In genomic region chr4:88108585-88108984, GRCm38 (mm10) we compare ENCODE assay signal across 24 mouse cellular contexts. TPM values are rescaled to one million over a fixed set of nuclear protein-coding genes. Genes with fewer than 3 reads are reported as not detected.
DNase-seq lines count a peak whose midpoint lies in the region; ATAC-seq and TF ChIP-seq lines count a peak whose summit lies in the region.
"Had no signal": no experiment of that assay in that cellular context is flagged by ENCODE, and none has a peak within 500 bp of the region (broad histone marks: within the 10 kb centered on the region; RNA-seq: fewer than 3 reads in every experiment).

No protein-coding gene starts in this region.

- WGBS in embryonic facial prominence, embryonic 14.5 days = 25% methylated on average over 3 of the region's 3 CpGs
- 80% methylated on average over 3 of the region's 3 CpGs for WGBS in embryonic facial prominence, embryonic 10.5 days
- 84% methylated on average over 3 of the region's 3 CpGs for WGBS in midbrain, embryonic 11.5 days
- WGBS in midbrain, embryonic 15.5 days = 60% methylated on average over 3 of the region's 3 CpGs

- TF ChIP-seq RAD21 in MEL (IDR thresholded peaks at IDR 0.05; ENCODE audit: low read depth, low read length) = no peak

- H3K4me2 ChIP-seq in embryonic facial prominence, embryonic 14.5 days (ENCODE audit: low read depth, low read length) = no peak overlapping the region
- H3K4me2 ChIP-seq in midbrain, embryonic 11.5 days = no peak overlapping the region
- no peak overlapping the region for H3K4me2 ChIP-seq in midbrain, embryonic 15.5 days

- H3K9ac ChIP-seq in embryonic facial prominence, embryonic 14.5 days (ENCODE audit: low read depth, low read length) = no peak overlapping the region
- no peak overlapping the region for H3K9ac ChIP-seq in midbrain, embryonic 11.5 days (ENCODE audit: low read length)
- no peak overlapping the region for H3K9ac ChIP-seq in midbrain, embryonic 15.5 days
- no peak overlapping the region for H3K9ac ChIP-seq in MEL (ENCODE audit: control insufficient read depth, low read depth, low read length, poor library complexity, severe bottlenecking)

- no peaks in the 10 kb centered on the region for H3K4me1 ChIP-seq in embryonic facial prominence, embryonic 14.5 days (ENCODE audit: control insufficient read depth, insufficient read depth, low read length)
- H3K4me1 ChIP-seq in embryonic facial prominence, embryonic 10.5 days = no peaks in the 10 kb centered on the region
- H3K4me1 ChIP-seq in midbrain, embryonic 11.5 days (ENCODE audit: control insufficient read depth, insufficient read depth, low read length) = no peaks in the 10 kb centered on the region
- no peaks in the 10 kb centered on the region for H3K4me1 ChIP-seq in midbrain, embryonic 15.5 days
- no peaks in the 10 kb centered on the region for H3K4me1 ChIP-seq in MEL (ENCODE audit: control insufficient read depth in 1 of 2, insufficient read depth in 2 of 2, low read length in 2 of 2)

- H3K27me3 ChIP-seq in embryonic facial prominence, embryonic 14.5 days (replicated peaks; ENCODE audit: control insufficient read depth, insufficient read depth, low read length) = no peaks in the 10 kb centered on the region
- H3K27me3 ChIP-seq in embryonic facial prominence, embryonic 10.5 days (replicated peaks; ENCODE audit: low read depth, poor library complexity, severe bottlenecking) = no peaks in the 10 kb centered on the region
- no peaks in the 10 kb centered on the region for H3K27me3 ChIP-seq in midbrain, embryonic 11.5 days (ENCODE audit: control insufficient read depth, insufficient read depth, low read length)
- H3K27me3 ChIP-seq in midbrain, embryonic 15.5 days (replicated peaks) = no peaks in the 10 kb centered on the region
- no peaks in the 10 kb centered on the region for H3K27me3 ChIP-seq in MEL (ENCODE audit: control insufficient read depth in 1 of 2, insufficient read depth in 2 of 2, low read length in 2 of 2)
- H3K27me3 ChIP-seq: CH12.LX, Patski had no signal

- no peak for TF ChIP-seq CTCF in MEL (IDR thresholded peaks at IDR 0.05 in 2 of 3, conservative IDR thresholded peaks at IDR 0.05 in 1 of 3; ENCODE audit: control insufficient read depth in 1 of 3, insufficient read depth in 1 of 3, low read depth in 2 of 3, low read length in 3 of 3, poor library complexity in 1 of 3, severe bottlenecking in 1 of 3)

- no peak overlapping the region for H3K4me3 ChIP-seq in embryonic facial prominence, embryonic 14.5 days (ENCODE audit: low read depth, low read length)
- no peak overlapping the region for H3K4me3 ChIP-seq in embryonic facial prominence, embryonic 10.5 days
- no peak overlapping the region for H3K4me3 ChIP-seq in midbrain, embryonic 11.5 days (ENCODE audit: low read depth, low read length)
- H3K4me3 ChIP-seq in midbrain, embryonic 15.5 days = no peak overlapping the region
- no peak overlapping the region for H3K4me3 ChIP-seq in MEL (ENCODE audit: control insufficient read depth in 1 of 2, insufficient read depth in 1 of 2, low read depth in 2 of 2, low read length in 2 of 2)

- no peaks in the 10 kb centered on the region for H3K9me3 ChIP-seq in embryonic facial prominence, embryonic 14.5 days (ENCODE audit: control insufficient read depth, low read length)
- H3K9me3 ChIP-seq in embryonic facial prominence, embryonic 10.5 days = no peaks in the 10 kb centered on the region
- H3K9me3 ChIP-seq in midbrain, embryonic 11.5 days (ENCODE audit: control insufficient read depth, low read length) = no peaks in the 10 kb centered on the region
- H3K9me3 ChIP-seq in midbrain, embryonic 15.5 days = no peaks in the 10 kb centered on the region
- H3K9me3 ChIP-seq in MEL (replicated peaks; ENCODE audit: insufficient read depth, low read length) = no peaks in the 10 kb centered on the region
- H3K9me3 ChIP-seq: G1E had no signal

- no peak; a peak in 1 of 4 replicates for TF ChIP-seq EP300 in MEL (IDR thresholded peaks at IDR 0.05; ENCODE audit: low read depth in 1 of 2, low read length in 2 of 2)

- H3K79me2 ChIP-seq in MEL (ENCODE audit: control insufficient read depth, insufficient read depth, low read length, poor library complexity) = no peaks in the 10 kb centered on the region; the same call in 1 of the 2 replicates

- no peaks in the 10 kb centered on the region for H3K36me3 ChIP-seq in embryonic facial prominence, embryonic 14.5 days (ENCODE audit: control insufficient read depth, insufficient read depth, low read length)
- no peaks in the 10 kb centered on the region for H3K36me3 ChIP-seq in embryonic facial prominence, embryonic 10.5 days (replicated peaks)
- H3K36me3 ChIP-seq in midbrain, embryonic 11.5 days (ENCODE audit: control insufficient read depth, insufficient read depth, low read length) = no peaks in the 10 kb centered on the region
- no peaks in the 10 kb centered on the region for H3K36me3 ChIP-seq in midbrain, embryonic 15.5 days (replicated peaks)
- H3K36me3 ChIP-seq in MEL (ENCODE audit: control insufficient read depth in 1 of 2, insufficient read depth in 2 of 2, low read length in 2 of 2) = no peaks in the 10 kb centered on the region

- no peak for TF ChIP-seq POLR2A in MEL (IDR thresholded peaks at IDR 0.05; ENCODE audit: control insufficient read depth in 1 of 2, insufficient read depth in 1 of 2, low read depth in 1 of 2, low read length in 2 of 2, poor library complexity in 1 of 2)

- no peak for ATAC-seq in embryonic facial prominence, embryonic 14.5 days (ENCODE audit: low read depth)
- ATAC-seq in midbrain, embryonic 11.5 days (ENCODE audit: low FRiP score) = no peak
- ATAC-seq in midbrain, embryonic 15.5 days (replicated peaks) = no peak
- ATAC-seq: activated CD4-positive, CD25-positive, alpha-beta regulatory T cell, adult 4 months; CD4-positive, CD25-positive, alpha-beta regulatory T cell, adult 4 months; Patski had no signal

- DNase-seq in embryonic facial prominence, embryonic 14.5 days (ENCODE audit: low spot score) = peak; percentile 17
- DNase-seq in embryonic facial prominence, embryonic 10.5 days (ENCODE audit: low spot score) = no peak
- DNase-seq in midbrain, embryonic 11.5 days (ENCODE audit: low spot score, missing footprints) = peak; percentile 51
- DNase-seq in MEL (ENCODE audit: low read depth, low spot score) (no peak), NIH3T3 (ENCODE audit: low read depth) (peak; percentile 72)
- DNase-seq in spleen, adult 12 weeks (ENCODE audit: low spot score) = no peak
- DNase-seq in layer of hippocampus, adult 9-10 months (ENCODE audit: low spot score) = no peak
- DNase-seq: adrenal gland, adult 2 months; adrenal gland, adult 8-10 months; adrenal gland, postnatal 10 days; adrenal gland, postnatal 14 days; adrenal gland, postnatal 25 days; adrenal gland, postnatal 36 days; B cell, adult 2 months; cerebellum, adult 11 months; cerebellum, adult 11-12 months; cerebellum, adult 18-20 months; cerebellum, adult 2 months had no signal

- H3K27ac ChIP-seq in embryonic facial prominence, embryonic 14.5 days (replicated peaks; ENCODE audit: low read depth, low read length) = no peak overlapping the region
- no peak overlapping the region for H3K27ac ChIP-seq in embryonic facial prominence, embryonic 10.5 days (replicated peaks)
- no peak overlapping the region for H3K27ac ChIP-seq in midbrain, embryonic 11.5 days (ENCODE audit: low read depth, low read length)
- no peak overlapping the region for H3K27ac ChIP-seq in midbrain, embryonic 15.5 days
- H3K27ac ChIP-seq in MEL (ENCODE audit: control insufficient read depth, low read depth, low read length) = no peak overlapping the region

TF ChIP-seq in MEL, 35 proteins besides CTCF, POLR2A, EP300 and RAD21:
- TF ChIP-seq E2F4 (IDR thresholded peaks at IDR 0.05; ENCODE audit: borderline replicate concordance, low read depth, low read length) = no peak
- 0 out of 2 replicates have a peak, but pooled peaks have one; percentile 47 for TF ChIP-seq RCOR1 (IDR thresholded peaks at IDR 0.05; ENCODE audit: low read depth, low read length)

RNA-seq across cellular contexts. Expression of gene Focad, which starts 14.2 kb away (rescaled TPM):
- 18.6 and 21.0 TPM in 2 replicates for polyA plus RNA-seq in embryonic facial prominence, embryonic 14.5 days (2014; fragmentation: Nextera tagmentation; extraction: Ambion mirVana)
- polyA plus RNA-seq in embryonic facial prominence, embryonic 10.5 days (2016; fragmentation: Nextera tagmentation; extraction: Ambion mirVana) = 15.0 and 17.9 TPM in 2 replicates
- polyA plus RNA-seq in midbrain, embryonic 11.5 days (2014; fragmentation: Nextera tagmentation; extraction: Ambion mirVana) = 18.5 and 19.7 TPM in 2 replicates
- 13.8 and 15.1 TPM in 2 replicates for polyA plus RNA-seq in midbrain, embryonic 15.5 days (2015; fragmentation: Nextera tagmentation; extraction: Ambion mirVana)
- 17.8 and 18.5 TPM in 2 replicates for total RNA-seq in MEL (2012; rRNA removed)
- polyA plus RNA-seq in MEL (2012; ENCODE audit: insufficient read depth in 1 of 2, insufficient read length in 2 of 2, low read depth in 1 of 2, low replicate concordance in 2 of 2, missing spikeins in 1 of 2) = 10 to 100 TPM in 1 of 2 experiments, not detected in 1; 19.7 TPM

Comparison
In these comparisons a context has a peak if more than half of its experiments do, and no peak if none do; other contexts are left out.
1. DNase-seq: peak in embryonic facial prominence, embryonic 14.5 days (single experiment), midbrain, embryonic 11.5 days (single experiment) and NIH3T3 (single experiment); none in embryonic facial prominence, embryonic 10.5 days (single experiment), MEL (single experiment), spleen, adult 12 weeks (single experiment) and layer of hippocampus, adult 9-10 months (single experiment).